Mouse (Mus musculus) lung, embryonic 16.5 days (tissue): Measurements from ENCODE around the gene Kiss1r. TPM values are rescaled to one million over a fixed set of nuclear protein-coding genes. Genes with fewer than 3 reads are reported as not detected.

Experiments
- ATAC-seq: fragments of 200-750 bp; cut with Nextera tagmentation; 2 replicates; pipeline ENCODE4 v1.8.0; 2017; ENCODE audit warnings: low read depth, mild to moderate bottlenecking, moderate library complexity
- H3K27ac ChIP-seq: fragments of 300-500 bp; sonication (generic); 2 replicates; pipeline ENCODE4 v1.5.1; 2014; ENCODE audit warnings: mild to moderate bottlenecking, control low read depth, low read length
- H3K27me3 ChIP-seq: fragments of 300-500 bp; sonication (generic); 2 replicates; pipeline ENCODE4 v1.6.1; 2014; ENCODE audit warnings: low read depth, low read length, mixed read lengths; ENCODE audit not compliant: control insufficient read depth, insufficient read depth
- H3K36me3 ChIP-seq: fragments of 300-500 bp; sonication (generic); 2 replicates; pipeline ENCODE4 v1.6.1; 2014; ENCODE audit warnings: low read length; ENCODE audit not compliant: control insufficient read depth, insufficient read depth
- H3K4me1 ChIP-seq: fragments of 300-500 bp; sonication (generic); replicated peaks from 2 replicates; pipeline ENCODE4 v1.6.1; 2014; ENCODE audit warnings: low read length, mixed read lengths; ENCODE audit not compliant: control insufficient read depth, insufficient read depth
- H3K4me2 ChIP-seq: fragments of 300-500 bp; sonication (generic); 2 replicates; pipeline ENCODE4 v1.6.1; 2014; ENCODE audit warnings: low read depth, low read length, control low read depth
- H3K4me3 ChIP-seq: fragments of 300-500 bp; sonication (generic); 2 replicates; pipeline ENCODE4 v1.5.1; 2014; ENCODE audit warnings: mild to moderate bottlenecking, low read length, control low read depth
- H3K9ac ChIP-seq: fragments of 300-500 bp; sonication (generic); 2 replicates; pipeline ENCODE4 v1.6.1; 2014; ENCODE audit warnings: low read length, control low read depth
- H3K9me3 ChIP-seq: fragments of 300-500 bp; sonication (generic); 2 replicates; pipeline ENCODE4 v1.6.1; 2016; ENCODE audit warnings: low read length; ENCODE audit not compliant: control insufficient read depth
- WGBS: fragments of 180-500 bp; shearing (Covaris S2); extraction: QIAGEN DNeasy Blood & Tissue Kit; methylation state at CpG from one replicate; pipeline ENCODE4 v1.1.7; 2014; 5-methylcytosine and 5-hydroxymethylcytosine counted together
- polyA plus RNA-seq: library from polyadenylated mRNA; unstranded; fragments of >200 nt; fragmentation: Nextera tagmentation; extraction: Ambion mirVana; gene quantifications from 2 replicates; pipeline ENCODE4 v1.2.1, GENCODE M21; 2015

The Kiss1r gene
- polyA plus RNA-seq, 1 experiment from 2014 or later, result 1.1 TPM

DNA sequence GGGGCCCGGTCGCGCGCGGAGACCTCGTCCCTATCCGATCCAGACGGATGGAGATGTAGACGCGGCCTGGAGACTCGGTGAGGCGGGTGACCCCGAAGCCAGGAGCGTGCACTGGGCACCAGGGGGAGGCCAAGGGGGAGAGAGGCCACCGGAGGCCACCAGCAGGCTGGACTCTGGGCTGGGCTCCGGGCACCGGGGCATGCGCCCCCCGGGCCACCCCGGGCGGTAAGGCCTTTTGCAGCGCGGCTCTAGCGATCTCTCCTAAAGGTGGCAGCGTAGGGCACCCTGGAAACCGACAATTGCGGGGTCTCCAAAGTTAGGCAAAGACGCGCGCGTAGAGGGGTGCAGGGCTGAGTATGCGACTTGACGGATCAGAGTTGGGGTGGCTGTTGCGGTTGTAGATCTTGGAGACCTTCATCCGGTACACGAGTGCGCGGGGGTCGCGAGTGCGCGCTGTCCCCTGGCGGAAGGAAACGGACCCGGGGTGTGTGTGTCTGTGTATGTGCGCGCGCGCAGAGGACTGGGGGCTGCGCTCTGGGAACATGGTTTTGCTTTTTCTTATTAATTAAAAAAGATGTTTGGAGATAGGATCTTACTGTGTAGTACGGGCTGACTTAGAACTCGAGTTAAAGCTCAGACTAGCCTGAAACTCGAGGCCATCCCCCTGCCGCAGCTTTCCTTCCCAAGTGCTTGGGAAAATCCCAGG lies 10.7 kb downstream of the Kiss1r start:
- Histone ChIP-seq H3K4me2 (peak overlapping the region; percentile 95), H3K27me3 (peaks cover 7% of the 10 kb centered on the region), H3K4me3 (peak overlapping the region; percentile 92), H3K9me3 (no peaks in the 10 kb centered on the region), H3K9ac (peak overlapping the region; percentile 96), H3K27ac (peak overlapping the region; percentile 95), H3K4me1 (peaks cover 32% of the 10 kb centered on the region), H3K36me3 (0 out of 2 replicates have a peak, but pooled peaks cover 6% of the 10 kb centered on the region)
- under 1% methylated on average over 54 of the region's 54 CpGs for WGBS
- ATAC-seq, result peak; percentile 37

DNA sequence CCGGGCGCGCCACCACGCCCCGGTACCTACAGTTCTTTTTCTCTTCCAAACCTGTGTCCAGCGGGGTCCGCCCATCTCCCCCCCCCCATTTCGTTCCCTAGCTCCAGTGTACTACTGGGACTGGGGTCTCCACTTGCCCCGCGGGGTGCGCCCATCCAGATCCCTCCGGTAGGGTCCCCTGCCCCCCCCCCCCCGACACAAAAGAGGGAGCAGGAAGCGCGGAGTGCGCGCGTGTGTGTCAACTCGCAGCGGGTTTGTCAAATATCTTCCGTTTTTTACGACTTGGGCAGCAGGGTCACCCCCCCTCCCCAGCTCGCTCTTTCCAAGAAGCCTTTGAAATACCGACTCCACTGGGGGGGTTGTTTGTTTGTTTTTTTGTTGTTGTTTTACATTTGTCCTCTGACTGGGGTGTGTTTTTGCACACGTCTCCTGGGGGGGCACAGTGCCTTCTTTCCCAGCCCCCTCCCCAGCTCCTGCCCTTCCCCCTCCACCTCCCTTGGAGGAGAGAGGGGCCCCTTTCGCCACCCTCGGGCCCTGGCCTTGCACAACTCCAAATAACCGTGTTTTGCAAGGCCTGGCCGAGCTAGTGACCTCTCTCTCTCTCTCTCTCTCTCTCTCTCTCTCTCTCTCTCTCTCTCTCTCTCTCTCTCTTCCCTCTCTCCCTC lies 11.4 kb downstream of the Kiss1r start:
- peaks cover 39% of the 10 kb centered on the region for H3K4me1 ChIP-seq
- no peak; the same call in 1 of the 2 replicates for ATAC-seq

DNA sequence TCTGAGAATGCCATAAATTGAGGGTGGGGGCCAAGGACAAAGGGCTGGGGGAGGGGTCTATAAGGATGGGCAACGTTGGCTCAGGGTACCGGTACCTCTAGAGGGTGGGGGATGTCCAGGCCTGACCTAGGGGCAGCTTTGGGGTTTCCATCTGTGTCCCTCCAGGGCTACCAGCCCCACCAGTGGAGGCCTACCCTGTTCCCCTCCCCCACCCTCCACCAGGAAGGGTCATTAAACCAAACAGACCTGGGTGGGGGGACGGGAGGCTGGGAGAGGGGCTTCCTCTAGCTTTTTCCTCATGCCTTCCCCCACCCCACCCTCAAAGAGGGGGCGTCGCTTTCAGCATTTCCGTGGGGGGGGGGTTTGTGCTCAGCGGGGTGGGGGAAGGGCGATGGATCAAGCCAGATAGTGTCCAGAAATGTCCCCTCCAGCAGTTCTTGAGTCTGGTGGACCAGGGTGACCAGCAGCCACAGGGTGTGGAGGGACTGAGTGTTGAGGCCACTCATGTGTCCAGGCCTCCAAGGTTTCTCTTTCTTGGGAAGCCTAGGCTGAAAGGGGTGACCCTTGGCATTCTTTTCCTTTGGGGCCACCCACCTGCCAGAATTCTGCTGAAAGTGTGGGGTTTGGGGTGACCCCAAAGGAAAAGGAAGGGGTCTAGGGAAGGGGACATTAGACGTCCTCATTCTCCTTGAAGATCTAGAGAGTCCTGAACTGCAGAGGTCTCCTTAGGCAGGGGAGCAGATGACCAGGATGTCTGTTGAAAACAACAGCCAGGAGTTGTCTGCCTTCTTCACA lies 12.3 kb downstream of the Kiss1r start:
- ATAC-seq, result no peak
- Histone ChIP-seq H3K4me1 (peaks cover 49% of the 10 kb centered on the region), H3K4me2 (peak overlapping the region; percentile 95), H3K9ac (peak overlapping the region; percentile 47), H3K27me3 (no peaks in the 10 kb centered on the region; the same call in 1 of the 2 replicates), H3K27ac (peak overlapping the region; percentile 51), H3K9me3 (no peaks in the 10 kb centered on the region), H3K4me3 (peak overlapping the region; percentile 92), H3K36me3 (0 out of 2 replicates have a peak, but pooled peaks cover 6% of the 10 kb centered on the region)
- 15% methylated on average over 9 of the region's 9 CpGs for WGBS

More for the DNA sequence above, 11.4 kb downstream of the Kiss1r start:
- H3K27me3 ChIP-seq, result peaks cover under 1% of the 10 kb centered on the region; the same call in 1 of the 2 replicates
- no peaks in the 10 kb centered on the region for H3K9me3 ChIP-seq
- H3K4me3 ChIP-seq, result peak overlapping the region; percentile 92
- WGBS, result 1% methylated on average over 29 of the region's 29 CpGs
- 0 out of 2 replicates have a peak, but pooled peaks cover 6% of the 10 kb centered on the region for H3K36me3 ChIP-seq
- H3K4me2 ChIP-seq, result peak overlapping the region; percentile 95
- peak overlapping the region; percentile 96 for H3K9ac ChIP-seq
- peak overlapping the region; percentile 95 for H3K27ac ChIP-seq

DNA sequence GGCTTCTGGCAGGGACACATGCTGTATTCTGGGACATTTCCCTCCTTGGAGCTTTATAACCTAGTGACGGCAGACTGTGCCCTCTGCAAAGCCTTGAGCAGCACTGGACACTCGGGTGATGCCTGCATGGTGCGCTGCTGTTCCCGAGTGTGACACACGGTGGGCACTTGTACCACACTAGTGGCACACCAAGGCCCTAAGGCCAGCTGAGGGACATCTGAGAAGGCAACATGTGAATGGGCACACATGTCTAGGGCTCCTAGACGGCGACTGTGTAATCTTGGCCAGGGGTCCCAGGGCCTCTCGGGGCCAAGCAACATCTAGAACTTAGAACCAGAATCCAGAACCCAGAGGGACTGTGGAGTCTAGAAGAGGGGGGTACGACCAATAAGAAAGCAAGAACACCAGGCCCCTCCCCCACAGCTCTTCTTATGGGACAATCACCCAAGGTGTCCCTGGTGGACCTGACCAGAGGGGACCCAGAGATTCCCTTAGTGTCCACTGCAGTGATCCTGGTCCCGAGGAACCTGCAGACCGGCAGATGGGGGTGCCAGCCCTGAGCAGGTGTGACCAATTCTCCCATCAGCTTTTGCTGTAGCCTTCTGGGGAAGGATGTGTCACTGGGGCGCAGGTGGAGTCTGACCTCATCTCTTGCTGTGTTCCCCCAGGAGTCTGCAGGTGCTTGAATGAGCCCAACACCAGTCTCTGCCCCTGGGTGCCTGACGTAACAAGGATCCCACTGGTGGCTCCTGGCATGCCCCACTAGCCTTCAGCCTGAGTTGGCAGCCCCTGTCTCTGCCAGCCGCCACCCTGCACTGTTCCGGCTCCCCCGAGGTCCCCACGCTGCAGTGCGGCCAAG lies 13.4 kb downstream of the Kiss1r start:
- peaks cover 57% of the 10 kb centered on the region for H3K4me1 ChIP-seq
- no peaks in the 10 kb centered on the region for H3K9me3 ChIP-seq
- no peaks in the 10 kb centered on the region for H3K27me3 ChIP-seq
- 0 out of 2 replicates have a peak, but pooled peaks cover 6% of the 10 kb centered on the region for H3K36me3 ChIP-seq
- no peak for ATAC-seq
- WGBS, result 88% methylated on average over 18 of the region's 18 CpGs
- H3K4me2 ChIP-seq, result no peak overlapping the region
- no peak overlapping the region for H3K4me3 ChIP-seq
- no peak overlapping the region for H3K27ac ChIP-seq
- H3K9ac ChIP-seq, result no peak overlapping the region

DNA sequence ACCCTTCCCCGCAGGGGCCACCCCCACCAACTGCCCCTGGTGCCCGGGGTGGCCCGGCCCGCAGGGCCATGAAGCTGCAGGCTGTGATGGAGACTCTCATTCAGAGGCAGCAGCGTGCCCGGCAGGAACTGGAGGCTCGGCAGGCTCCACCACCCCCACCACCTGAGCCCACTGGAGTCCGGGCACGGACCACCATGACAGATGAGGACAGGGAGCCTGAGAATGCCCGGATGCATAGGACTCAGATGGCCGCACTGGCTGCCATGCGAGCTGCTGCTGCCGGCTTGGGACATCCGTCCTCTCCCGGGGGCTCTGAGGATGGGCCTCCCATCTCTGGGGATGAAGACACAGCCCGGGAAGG lies 14.0 kb downstream of the Kiss1r start:
- Histone ChIP-seq H3K4me2 (no peak overlapping the region), H3K36me3 (0 out of 2 replicates have a peak, but pooled peaks cover 6% of the 10 kb centered on the region), H3K9ac (no peak overlapping the region), H3K4me3 (no peak overlapping the region), H3K9me3 (no peaks in the 10 kb centered on the region), H3K4me1 (peaks cover 58% of the 10 kb centered on the region), H3K27ac (no peak overlapping the region), H3K27me3 (no peaks in the 10 kb centered on the region)
- no peak for ATAC-seq
- WGBS, result 85% methylated on average over 16 of the region's 16 CpGs

DNA sequence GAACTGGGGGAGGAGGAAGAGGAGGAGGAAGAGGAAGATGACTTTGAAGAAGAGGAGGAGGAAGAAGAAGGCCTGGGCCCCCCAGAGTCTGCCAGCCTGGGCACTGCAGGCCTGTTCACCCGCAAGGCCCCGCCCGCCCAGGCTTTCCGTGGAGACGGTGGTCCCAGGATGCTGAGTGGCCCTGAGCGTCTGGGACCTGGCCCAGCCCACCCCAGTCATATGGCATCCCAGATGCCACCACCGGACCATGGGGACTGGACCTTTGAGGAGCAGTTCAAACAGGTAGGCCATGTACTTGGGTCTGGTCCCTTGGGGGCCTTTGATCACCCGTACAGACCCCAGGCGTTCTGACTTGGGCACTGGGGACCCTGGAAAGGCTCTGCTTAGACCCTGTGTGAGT lies 15.0 kb downstream of the Kiss1r start:
- WGBS, result 78% methylated on average over 9 of the region's 9 CpGs
- Histone ChIP-seq H3K9ac (no peak overlapping the region), H3K4me3 (no peak overlapping the region), H3K27me3 (no peaks in the 10 kb centered on the region), H3K27ac (no peak overlapping the region), H3K4me2 (no peak overlapping the region), H3K9me3 (no peaks in the 10 kb centered on the region), H3K36me3 (0 out of 2 replicates have a peak, but pooled peaks cover 6% of the 10 kb centered on the region), H3K4me1 (peaks cover 64% of the 10 kb centered on the region)
- ATAC-seq, result no peak

DNA sequence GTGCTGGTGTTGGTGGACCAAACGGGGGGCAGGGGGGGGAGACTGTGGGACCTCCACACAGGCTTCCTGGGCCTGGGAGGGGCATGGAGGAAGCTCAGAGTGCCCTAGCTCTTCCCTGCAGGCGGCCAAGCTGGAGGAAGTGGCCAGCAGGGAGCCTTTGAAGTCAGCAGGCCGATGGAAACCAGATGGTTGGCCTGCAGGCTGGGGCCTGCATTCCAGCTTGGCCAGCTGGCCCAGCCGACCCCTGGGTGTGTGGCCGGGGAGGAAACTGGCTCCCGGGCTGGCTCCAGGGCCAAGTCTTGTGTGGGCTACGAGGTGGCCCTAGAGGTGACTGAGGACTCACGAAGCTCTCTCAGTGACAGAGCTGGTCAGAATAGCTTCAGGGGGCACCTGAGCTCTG lies 16.0 kb downstream of the Kiss1r start:
- 20% methylated on average over 8 of the region's 8 CpGs for WGBS
- peak; percentile 63 for ATAC-seq
- H3K4me2 ChIP-seq, result no peak overlapping the region
- no peaks in the 10 kb centered on the region for H3K9me3 ChIP-seq
- no peaks in the 10 kb centered on the region for H3K27me3 ChIP-seq
- H3K9ac ChIP-seq, result no peak overlapping the region
- H3K27ac ChIP-seq, result peak overlapping the region; percentile 8
- 0 out of 2 replicates have a peak, but pooled peaks cover 6% of the 10 kb centered on the region for H3K36me3 ChIP-seq
- H3K4me1 ChIP-seq, result peaks cover 73% of the 10 kb centered on the region
- H3K4me3 ChIP-seq, result no peak overlapping the region

DNA sequence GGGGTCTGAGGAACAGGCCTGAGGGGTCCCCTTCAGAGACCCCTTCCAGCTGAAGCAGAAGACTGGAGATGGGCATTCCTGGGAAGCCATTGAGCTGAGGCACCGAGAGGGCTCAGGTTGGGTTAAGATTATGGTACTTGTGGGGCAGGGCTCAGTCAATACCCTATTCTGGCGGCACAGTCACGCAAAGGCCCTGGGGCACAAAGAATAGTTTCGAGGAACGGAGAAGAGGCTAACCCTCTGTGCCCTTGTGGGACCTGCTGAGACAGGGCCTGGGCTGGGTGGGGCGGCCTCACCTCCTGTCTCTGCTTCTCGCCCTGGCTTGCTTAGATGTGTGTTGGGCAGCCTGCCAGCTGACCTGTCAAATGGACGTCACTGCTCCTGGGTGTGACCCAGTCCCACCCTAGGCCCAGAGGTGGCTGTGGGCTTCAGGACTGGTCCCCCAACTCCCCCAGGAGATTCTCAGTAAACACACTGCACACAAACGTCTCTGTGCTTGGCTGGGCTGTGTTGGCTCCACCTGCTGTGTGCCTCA lies 16.4 kb downstream of the Kiss1r start:
- Histone ChIP-seq H3K4me2 (no peak overlapping the region), H3K36me3 (0 out of 2 replicates have a peak, but pooled peaks cover 6% of the 10 kb centered on the region), H3K9ac (no peak overlapping the region; the same call in 1 of the 2 replicates), H3K27ac (peak overlapping the region; percentile 8; the same call in 1 of the 2 replicates), H3K4me3 (no peak overlapping the region), H3K27me3 (no peaks in the 10 kb centered on the region), H3K4me1 (peaks cover 78% of the 10 kb centered on the region), H3K9me3 (no peaks in the 10 kb centered on the region)
- WGBS, result 70% methylated on average over 9 of the region's 9 CpGs
- ATAC-seq, result no peak
